Mouse (Mus musculus) lung, adult 2 months (tissue): ENCODE measurements at regions not wholly inside any gene's neighbourhood (a gene's known extent, or its start where the extent isn't known, plus 50 kb on each side); places are given as distances from the start of the nearest gene placed in this dataset.

Experiments used
- CTCF ChIP-seq: fragments of 200-500 bp; IDR thresholded peaks from 2 replicates; pipeline ENCODE4 v1.5.1; 2011; ENCODE audit warnings: mild to moderate bottlenecking, low read length, control low read depth; ENCODE audit not compliant: insufficient read depth
- POLR2A ChIP-seq: fragments of 200-500 bp; IDR thresholded peaks from 2 replicates; pipeline ENCODE4 v1.6.1; 2011; ENCODE audit warnings: low read depth, mild to moderate bottlenecking, control low read depth, low read length, borderline replicate concordance; ENCODE audit errors: extremely low read depth

GRCm38 (mm10) chr4:55619891-55620290, 87.6 kb upstream of the Klf4 start:
- TF ChIP-seq POLR2A (no peak), CTCF (no peak)
